Mouse (Mus musculus) heart, adult 2 months (tissue): Measurements from ENCODE around the gene Clba1.

Experiments used
- CTCF ChIP-seq: fragments of 200-600 bp; IDR thresholded peaks from 2 replicates; pipeline ENCODE4 v1.8.1; 2022; ENCODE audit warnings: antibody characterized with exemption, mild to moderate bottlenecking, moderate library complexity
- EP300 ChIP-seq: fragments of 200-500 bp; IDR thresholded peaks from 2 replicates; pipeline ENCODE4 v1.6.1; 2011; ENCODE audit warnings: low read depth, low read length, control low read depth; ENCODE audit not compliant: insufficient read depth
- POLR2A ChIP-seq: fragments of 200-500 bp; IDR thresholded peaks from 2 replicates; pipeline ENCODE4 v1.6.1; 2011; ENCODE audit warnings: mild to moderate bottlenecking, low read depth, low read length, control low read depth; ENCODE audit not compliant: insufficient read depth

DNA sequence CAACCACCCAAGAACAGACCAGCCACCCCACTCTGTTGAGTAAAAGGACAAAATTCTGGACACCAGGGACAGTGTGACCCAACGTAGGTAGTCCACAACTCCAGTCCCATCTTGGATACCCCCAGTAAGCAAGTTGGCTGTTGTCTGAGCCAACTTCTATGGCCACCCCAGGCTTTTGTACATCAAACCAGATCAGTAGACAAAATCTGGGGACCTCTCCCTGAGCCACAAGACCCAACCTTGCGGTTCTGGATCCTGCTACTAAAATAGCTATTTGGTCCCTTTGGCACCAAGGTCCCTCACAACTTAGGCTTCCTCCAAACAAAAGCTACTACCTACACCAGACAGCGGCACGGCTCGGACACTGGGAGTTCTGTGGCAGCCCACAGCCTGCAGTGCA lies 13.7 kb upstream of the Clba1 start:
- TF ChIP-seq POLR2A (no peak), CTCF (no peak), EP300 (no peak)
